Mouse (Mus musculus) CD4-positive, CD25-positive, alpha-beta regulatory T cell, adult 4 months (primary cell): Measurements from ENCODE around the gene Arid4a. TPM values are rescaled to one million over a fixed set of nuclear protein-coding genes. Genes with fewer than 3 reads are reported as not detected.
A peak's percentile ranks its signal among the peaks of the same experiment; 100 is the strongest.
"Not testable (repeated sequence)": the region's sequence is repeated elsewhere in the genome, so short reads cannot be mapped to it uniquely, and the experiment has no call there.

Source experiments
- ATAC-seq: one replicate; pipeline ENCODE4 v1.8.0; 2017
- polyA plus RNA-seq, 2 experiments: library from polyadenylated mRNA; unstranded; fragments of 100-300 nt; shearing (Covaris generic); gene quantifications; one replicate each; pipeline ENCODE4 v1.2.1; 2017

The Arid4a gene
- polyA plus RNA-seq, 2 experiments from 2014 or later, result 104 to 130 TPM

DNA sequence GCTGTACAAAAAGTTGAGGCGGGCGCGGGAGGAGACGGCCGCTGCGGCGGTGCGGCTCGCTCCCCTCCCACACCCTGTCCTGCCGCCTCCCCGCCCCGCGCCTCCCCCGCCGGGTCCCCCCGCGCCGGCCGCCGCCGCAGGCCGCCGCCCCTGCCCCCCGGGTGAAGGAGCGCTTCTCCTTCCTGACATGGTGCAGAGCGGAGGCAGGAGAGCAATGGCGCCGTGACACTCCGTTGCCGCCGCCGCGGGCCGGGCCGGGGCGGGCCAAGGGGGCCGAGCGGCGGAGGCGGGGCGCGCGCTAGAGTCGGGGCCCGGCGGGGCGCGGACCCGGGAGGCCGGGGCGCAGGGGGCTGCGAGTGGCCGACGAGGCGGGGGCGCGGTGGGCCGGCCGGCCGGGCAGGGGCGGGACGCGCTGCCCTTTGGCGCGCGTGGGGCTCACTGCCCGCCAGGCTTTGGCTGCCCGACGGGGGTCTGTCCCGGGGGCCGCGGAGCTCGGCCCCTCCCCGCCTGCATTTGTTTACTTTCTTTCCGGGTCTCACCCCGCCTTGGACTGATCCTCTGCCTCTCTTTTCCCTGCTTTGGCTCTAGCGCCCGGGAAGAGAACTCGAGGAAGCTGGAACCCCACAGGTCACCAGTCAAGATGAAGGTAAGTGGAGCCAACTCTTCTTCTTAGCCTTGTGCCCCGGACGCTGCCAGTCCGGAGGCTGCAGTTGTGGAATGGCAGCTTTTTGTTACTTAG lies 882 bp downstream of the Arid4a start:
- ATAC-seq, result no peak

DNA sequence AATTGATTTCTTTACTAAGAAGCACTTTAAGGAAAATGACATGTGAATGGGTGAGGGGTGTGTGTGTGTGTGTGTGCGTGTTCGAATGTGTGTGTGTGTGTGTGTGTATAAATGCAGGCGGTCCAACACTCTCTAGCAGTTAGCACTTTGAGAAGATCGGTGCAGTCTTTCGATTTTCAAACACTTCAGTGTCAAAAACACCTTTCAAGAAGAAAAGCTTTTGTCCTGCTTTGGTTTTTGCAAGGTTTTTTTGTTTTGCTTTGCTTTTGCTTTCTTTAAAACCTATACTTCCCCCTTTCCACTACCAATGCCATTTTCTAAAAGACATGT lies 1.4 kb downstream of the Arid4a start:
- ATAC-seq, result no peak

- no peak for ATAC-seq
Measured at GRCm38 (mm10) chr12:71017827-71018226, 2.0 kb downstream of the Arid4a start.

DNA sequence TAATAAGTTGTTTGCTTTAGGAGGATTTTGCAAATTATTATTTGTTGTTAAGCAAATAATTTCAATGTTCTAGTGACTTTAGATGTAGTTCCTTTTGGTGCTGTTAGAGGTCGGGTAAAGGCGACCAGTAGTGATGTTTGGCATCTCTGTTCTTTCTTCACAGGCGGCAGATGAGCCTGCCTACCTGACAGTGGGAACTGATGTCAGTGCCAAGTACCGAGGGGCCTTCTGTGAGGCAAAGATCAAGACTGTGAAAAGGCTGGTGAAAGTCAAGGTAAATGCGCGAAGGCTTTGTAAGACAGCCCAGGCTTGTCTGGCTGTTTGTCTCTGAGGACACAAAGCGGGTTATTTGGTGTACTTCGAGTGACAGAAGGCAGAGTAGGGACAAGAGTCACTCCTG lies 3.4 kb downstream of the Arid4a start:
- ATAC-seq, result no peak

DNA sequence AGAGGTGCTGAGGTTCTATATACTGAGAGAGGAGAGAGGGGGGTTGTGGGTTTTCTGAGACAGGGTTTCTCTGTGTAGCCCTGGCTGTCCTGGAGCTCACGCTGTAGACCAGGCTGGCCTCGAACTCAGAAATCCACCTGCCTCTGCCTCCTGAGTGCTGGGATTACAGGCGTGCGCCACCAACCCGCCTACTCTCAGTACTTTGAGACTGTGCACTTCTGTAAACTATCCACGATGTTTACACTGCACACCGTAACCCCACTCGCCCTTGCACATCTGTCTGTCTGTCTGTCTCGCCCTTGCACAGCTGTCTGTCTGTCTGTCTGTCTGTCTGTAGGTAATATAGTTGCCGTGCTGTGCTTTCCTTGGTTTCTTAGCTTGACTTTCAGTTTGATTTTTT lies 8.6 kb downstream of the Arid4a start:
- no peak for ATAC-seq

- not testable (repeated sequence) for ATAC-seq
Measured at GRCm38 (mm10) chr12:71028265-71028664, 12.5 kb downstream of the Arid4a start.

GRCm38 (mm10) chr12:71030260-71030659 lies 14.5 kb downstream of the Arid4a start:
- ATAC-seq, result peak; percentile 89

DNA sequence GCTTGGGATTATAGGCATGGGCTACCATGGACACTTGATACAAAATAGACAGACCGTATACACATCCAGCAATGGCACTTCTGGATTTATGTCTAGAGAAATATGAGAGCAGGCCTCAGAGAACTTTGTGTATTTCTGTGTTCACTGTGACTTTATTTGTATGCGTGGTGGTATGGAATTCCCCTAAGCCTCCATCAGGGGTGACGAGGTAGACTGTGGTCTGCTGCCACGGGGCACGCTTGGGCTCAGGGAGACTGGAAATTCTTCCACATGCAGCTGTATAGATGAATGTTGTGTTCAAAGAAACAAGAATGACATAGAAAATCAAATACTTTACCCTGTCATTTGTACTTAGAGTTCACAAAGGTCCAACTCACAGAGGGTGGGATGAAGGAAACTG lies 14.9 kb downstream of the Arid4a start:
- peak; percentile 64 for ATAC-seq

DNA sequence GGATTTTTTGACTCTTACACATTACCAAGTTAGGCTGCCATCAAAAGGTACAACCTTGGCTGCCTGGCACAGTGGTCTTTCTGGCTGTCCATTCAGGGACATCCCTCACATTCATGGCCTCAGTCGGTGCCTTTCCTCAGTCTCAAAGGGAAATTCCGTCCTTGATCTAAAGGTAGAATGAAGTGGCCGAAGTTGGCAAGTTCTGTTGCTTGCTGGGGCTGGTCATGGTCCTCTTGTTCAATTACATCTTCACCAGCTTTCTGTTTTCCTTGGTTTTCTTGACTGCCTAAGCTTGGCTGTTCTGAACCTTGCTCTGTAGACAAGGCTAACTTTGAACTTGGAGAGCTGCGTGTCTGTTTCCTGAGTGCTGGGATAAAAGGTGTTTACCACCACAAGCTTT lies 20.0 kb downstream of the Arid4a start:
- ATAC-seq, result no peak

DNA sequence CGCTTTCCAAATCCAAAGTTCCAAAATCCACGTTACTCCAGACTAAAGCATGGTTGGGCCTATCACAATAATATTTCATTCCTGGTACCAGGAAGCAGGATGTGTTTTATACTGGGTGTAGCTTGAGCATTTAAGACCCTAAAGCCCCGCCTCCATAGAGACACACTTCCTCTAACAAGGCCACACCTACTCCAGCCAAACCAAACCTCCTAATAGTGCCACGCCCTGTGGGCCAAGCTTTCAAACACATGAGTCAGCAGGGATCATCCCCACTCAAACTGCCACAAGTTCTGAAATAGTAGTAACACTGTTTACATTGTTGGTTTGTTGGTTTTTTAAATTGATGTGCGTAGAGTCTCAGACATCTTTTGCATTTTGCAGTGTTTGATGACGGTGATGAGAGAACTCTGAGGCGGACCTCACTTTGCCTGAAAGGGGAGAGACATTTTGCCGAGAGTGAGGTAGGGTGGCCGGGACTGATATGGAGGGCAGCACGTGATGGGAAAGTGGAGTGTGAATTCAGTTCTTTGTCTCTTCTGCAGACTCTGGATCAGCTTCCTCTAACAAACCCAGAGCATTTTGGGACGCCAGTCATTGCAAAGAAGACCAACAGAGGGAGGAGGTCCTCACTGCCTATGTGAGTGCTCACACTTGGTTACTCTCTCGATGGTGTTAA lies 21.1 kb downstream of the Arid4a start:
- peak; percentile 15 for ATAC-seq

GRCm38 (mm10) chr12:71040462-71040861 lies 24.7 kb downstream of the Arid4a start:
- ATAC-seq, result peak; percentile 89

GRCm38 (mm10) chr12:71042451-71042850 lies 26.7 kb downstream of the Arid4a start:
- no peak for ATAC-seq

- no peak for ATAC-seq
Measured at GRCm38 (mm10) chr12:71043571-71043970, 27.8 kb downstream of the Arid4a start.

GRCm38 (mm10) chr12:71044488-71044887 lies 28.7 kb downstream of the Arid4a start:
- ATAC-seq, result no peak

- ATAC-seq, result no peak
Measured at GRCm38 (mm10) chr12:71046501-71046900, 30.7 kb downstream of the Arid4a start.

GRCm38 (mm10) chr12:71047473-71048078 lies 31.8 kb downstream of the Arid4a start:
- ATAC-seq, result peak; percentile 15

- ATAC-seq, result peak; percentile 84
Measured at GRCm38 (mm10) chr12:71048117-71048516, 32.3 kb downstream of the Arid4a start.

- ATAC-seq, result peak; percentile 10
Measured at GRCm38 (mm10) chr12:71048561-71048960, 32.8 kb downstream of the Arid4a start.

DNA sequence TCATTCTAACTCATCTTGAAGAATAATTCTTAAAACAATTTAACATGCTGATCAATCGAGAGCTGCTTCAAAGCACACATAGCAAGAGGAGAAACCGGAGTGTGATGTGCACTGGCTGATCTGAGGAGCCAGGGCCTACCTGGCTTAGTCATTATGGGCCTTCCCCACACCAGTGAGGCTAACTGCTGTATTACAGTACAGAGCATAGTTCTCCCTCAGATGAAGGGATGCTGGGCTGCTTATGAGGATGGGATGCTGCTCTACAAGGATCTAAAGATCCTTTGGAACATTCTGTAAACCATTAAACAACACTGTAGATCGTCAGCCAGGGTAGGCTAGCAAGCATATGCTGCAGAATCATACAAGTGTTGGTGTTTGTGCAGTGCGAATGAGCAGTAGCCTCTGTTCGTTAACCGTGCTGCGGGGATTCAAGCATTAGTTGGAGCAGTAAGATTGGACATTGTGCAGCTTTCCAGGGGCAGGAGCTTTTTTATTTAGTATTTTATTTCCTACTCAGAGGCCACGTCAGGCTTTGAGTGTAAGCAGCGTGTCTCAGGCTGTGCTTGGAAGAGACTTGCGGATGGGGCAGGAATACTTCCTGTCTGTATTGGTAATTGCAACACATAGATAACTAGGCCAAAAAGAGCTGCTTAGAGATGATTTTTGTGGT lies 33.9 kb downstream of the Arid4a start:
- ATAC-seq, result no peak

GRCm38 (mm10) chr12:71051079-71051478 lies 35.3 kb downstream of the Arid4a start:
- peak; percentile 51 for ATAC-seq

DNA sequence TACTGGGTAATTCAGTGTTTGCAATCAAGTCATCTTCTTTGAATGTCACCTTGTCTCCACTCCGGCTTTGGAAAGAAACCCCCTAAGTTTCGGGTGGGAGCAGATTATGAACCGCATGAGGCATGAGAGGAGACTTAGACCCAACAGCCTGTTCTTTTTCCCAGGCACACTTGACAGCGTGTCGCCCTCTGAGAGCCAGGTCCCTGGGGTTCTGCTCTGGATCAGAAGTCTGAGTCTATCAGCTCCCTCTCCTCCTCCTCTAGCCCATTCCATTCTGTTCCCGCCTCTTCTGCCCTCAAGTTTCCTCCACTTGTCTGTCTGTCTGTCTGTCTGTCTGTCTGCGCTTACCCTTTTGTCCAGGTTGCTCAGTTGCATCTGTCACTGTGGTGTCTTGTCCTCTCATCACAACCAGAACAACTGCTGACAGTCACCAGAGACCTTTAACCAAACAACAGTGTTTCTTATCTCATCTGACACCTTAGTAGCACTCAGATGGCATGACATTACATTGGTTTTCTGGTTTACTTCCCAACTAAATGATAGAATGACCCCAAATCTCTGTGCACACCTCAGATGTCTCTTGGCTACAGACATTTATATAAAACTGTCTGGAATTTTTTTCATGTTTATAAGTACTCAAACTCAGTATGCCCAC lies 36.7 kb downstream of the Arid4a start:
- no peak for ATAC-seq

GRCm38 (mm10) chr12:71053031-71053430 lies 37.2 kb downstream of the Arid4a start:
- ATAC-seq, result no peak

DNA sequence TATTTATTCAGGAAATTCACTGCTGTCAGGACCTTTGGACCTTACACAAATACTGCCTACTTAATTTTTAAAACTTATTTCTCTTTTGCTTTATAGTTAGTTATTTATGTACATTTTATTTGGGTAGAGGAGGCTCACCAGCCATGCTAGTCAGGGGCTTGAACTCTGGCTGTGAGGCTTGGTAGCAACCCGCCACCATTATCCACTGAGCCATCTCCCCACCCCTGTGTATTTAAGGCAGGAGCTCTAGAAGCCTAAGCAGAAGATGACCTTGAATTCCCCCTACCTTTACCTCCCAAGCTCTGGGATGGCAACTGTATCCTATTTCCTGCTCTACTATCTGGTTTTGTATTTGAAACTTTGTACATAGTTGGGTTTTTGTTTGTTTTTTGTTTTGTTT lies 37.7 kb downstream of the Arid4a start:
- ATAC-seq, result no peak
